Mouse (Mus musculus): ENCODE measurements around the gene Apoe. TPM values are rescaled to one million over a fixed set of nuclear protein-coding genes. Genes with fewer than 3 reads are reported as not detected.

Gene Apoe
- total and polyA plus RNA-seq, 3 experiments, result 8.1 to 28.6 (median 19.9) TPM

GRCm38 (mm10) chr7:19683771-19684201 is 15.2 kb downstream of the Apoe start:
- no peaks in the 10 kb centered on the region for H3K9me3 ChIP-seq (replicated peaks)
- ATAC-seq (ENCODE audit: extremely low read depth, insufficient number of reproducible peaks, low FRiP score, poor library complexity, severe bottlenecking), result no peak
- no peaks in the 10 kb centered on the region for H3K36me3 ChIP-seq (replicated peaks)
- peaks cover 19% of the 10 kb centered on the region for H3K4me1 ChIP-seq (ENCODE audit: insufficient read depth, low read depth, low read length)
- peaks cover 5% of the 10 kb centered on the region; the same call in 1 of the 2 replicates for H3K27me3 ChIP-seq (ENCODE audit: insufficient read depth, low read length)
- TF ChIP-seq CTCF (IDR thresholded peaks at IDR 0.05; ENCODE audit: low read depth, low read length) (no peak), TAL1 (conservative IDR thresholded peaks at IDR 0.05; ENCODE audit: low read depth, low read length) (no peak), GATA1 (IDR thresholded peaks at IDR 0.05; ENCODE audit: borderline replicate concordance, low read length) (no peak), POLR2AphosphoS5 (IDR thresholded peaks at IDR 0.05; ENCODE audit: insufficient replicate concordance, low read depth, low read length) (no peak), GATA2 (IDR thresholded peaks at IDR 0.05; ENCODE audit: borderline replicate concordance, low read depth, low read length) (no peak)
- no peak for DNase-seq (ENCODE audit: low spot score)
- no peak overlapping the region for H3K4me3 ChIP-seq (ENCODE audit: low read depth, low read length)

GRCm38 (mm10) chr7:19682979-19683378 is 16.0 kb downstream of the Apoe start:
- Histone ChIP-seq H3K36me3 (replicated peaks) (no peaks in the 10 kb centered on the region), H3K4me1 (ENCODE audit: insufficient read depth, low read depth, low read length) (peaks cover 19% of the 10 kb centered on the region), H3K4me3 (ENCODE audit: low read depth, low read length) (no peak overlapping the region), H3K27me3 (ENCODE audit: insufficient read depth, low read length) (peaks cover 10% of the 10 kb centered on the region; the same call in 1 of the 2 replicates), H3K9me3 (replicated peaks) (no peaks in the 10 kb centered on the region)
- no peak for DNase-seq (ENCODE audit: low spot score)
- no peak for ATAC-seq (ENCODE audit: extremely low read depth, insufficient number of reproducible peaks, low FRiP score, poor library complexity, severe bottlenecking)
- TF ChIP-seq GATA1 (IDR thresholded peaks at IDR 0.05; ENCODE audit: borderline replicate concordance, low read length) (no peak), TAL1 (conservative IDR thresholded peaks at IDR 0.05; ENCODE audit: low read depth, low read length) (no peak), GATA2 (IDR thresholded peaks at IDR 0.05; ENCODE audit: borderline replicate concordance, low read depth, low read length) (no peak)

- Histone ChIP-seq H3K36me3 (replicated peaks) (no peaks in the 10 kb centered on the region), H3K4me1 (ENCODE audit: insufficient read depth, low read depth, low read length) (peaks cover 17% of the 10 kb centered on the region), H3K4me3 (ENCODE audit: low read depth, low read length) (no peak within 1 kb of the TSS), H3K27me3 (ENCODE audit: insufficient read depth, low read length) (peaks cover 10% of the 10 kb centered on the region; the same call in 1 of the 2 replicates), H3K9me3 (replicated peaks) (no peaks in the 10 kb centered on the region)
- DNase-seq (ENCODE audit: low spot score) (no peak), ATAC-seq (ENCODE audit: extremely low read depth, insufficient number of reproducible peaks, low FRiP score, poor library complexity, severe bottlenecking) (no peak)
- TF ChIP-seq POLR2AphosphoS5 (IDR thresholded peaks at IDR 0.05; ENCODE audit: insufficient replicate concordance, low read depth, low read length) (no peak), CTCF (IDR thresholded peaks at IDR 0.05; ENCODE audit: low read depth, low read length) (no peak), GATA2 (IDR thresholded peaks at IDR 0.05; ENCODE audit: borderline replicate concordance, low read depth, low read length) (no peak), GATA1 (IDR thresholded peaks at IDR 0.05; ENCODE audit: borderline replicate concordance, low read length) (no peak), TAL1 (conservative IDR thresholded peaks at IDR 0.05; ENCODE audit: low read depth, low read length) (no peak)
These were observed 17.7 kb downstream of the Apoe start, which contains the start of the genes Gm44805 and Apoc4 for GRCm38 (mm10) chr7:19681202-19681694. Gm44805 (minus strand) TSS chr7:19681423. Apoc4 (minus strand) TSS chr7:19681479.

GRCm38 (mm10) chr7:19680702-19681101 is 18.3 kb downstream of the Apoe start:
- DNase-seq (ENCODE audit: low spot score) (no peak), ATAC-seq (ENCODE audit: extremely low read depth, insufficient number of reproducible peaks, low FRiP score, poor library complexity, severe bottlenecking) (no peak)
- peaks cover 20% of the 10 kb centered on the region for H3K4me1 ChIP-seq (ENCODE audit: insufficient read depth, low read depth, low read length)
- peaks cover 12% of the 10 kb centered on the region; the same call in 1 of the 2 replicates for H3K27me3 ChIP-seq (ENCODE audit: insufficient read depth, low read length)
- TF ChIP-seq TAL1 (conservative IDR thresholded peaks at IDR 0.05; ENCODE audit: low read depth, low read length) (no peak), GATA1 (IDR thresholded peaks at IDR 0.05; ENCODE audit: borderline replicate concordance, low read length) (no peak), GATA2 (IDR thresholded peaks at IDR 0.05; ENCODE audit: borderline replicate concordance, low read depth, low read length) (no peak), CTCF (IDR thresholded peaks at IDR 0.05; ENCODE audit: low read depth, low read length) (no peak), POLR2AphosphoS5 (IDR thresholded peaks at IDR 0.05; ENCODE audit: insufficient replicate concordance, low read depth, low read length) (no peak)
- H3K4me3 ChIP-seq (ENCODE audit: low read depth, low read length), result no peak overlapping the region
- no peaks in the 10 kb centered on the region for H3K36me3 ChIP-seq (replicated peaks)
- H3K9me3 ChIP-seq (replicated peaks), result no peaks in the 10 kb centered on the region

GRCm38 (mm10) chr7:19678901-19679300 is 20.1 kb downstream of the Apoe start:
- DNase-seq (ENCODE audit: low spot score) (no peak), ATAC-seq (ENCODE audit: extremely low read depth, insufficient number of reproducible peaks, low FRiP score, poor library complexity, severe bottlenecking) (no peak)
- H3K9me3 ChIP-seq (replicated peaks), result no peaks in the 10 kb centered on the region
- H3K36me3 ChIP-seq (replicated peaks), result no peaks in the 10 kb centered on the region
- H3K4me1 ChIP-seq (ENCODE audit: insufficient read depth, low read depth, low read length), result peaks cover 17% of the 10 kb centered on the region
- H3K4me3 ChIP-seq (ENCODE audit: low read depth, low read length), result no peak overlapping the region
- H3K27me3 ChIP-seq (ENCODE audit: insufficient read depth, low read length), result peaks cover 8% of the 10 kb centered on the region; the same call in 1 of the 2 replicates
- TF ChIP-seq POLR2AphosphoS5 (IDR thresholded peaks at IDR 0.05; ENCODE audit: insufficient replicate concordance, low read depth, low read length) (no peak), GATA2 (IDR thresholded peaks at IDR 0.05; ENCODE audit: borderline replicate concordance, low read depth, low read length) (no peak), GATA1 (IDR thresholded peaks at IDR 0.05; ENCODE audit: borderline replicate concordance, low read length) (no peak), CTCF (IDR thresholded peaks at IDR 0.05; ENCODE audit: low read depth, low read length) (no peak), TAL1 (conservative IDR thresholded peaks at IDR 0.05; ENCODE audit: low read depth, low read length) (no peak)

GRCm38 (mm10) chr7:19677872-19678271 is 21.1 kb downstream of the Apoe start, which contains the start of gene Apoc2:
Apoc2 (minus strand) TSS chr7:19677941.
- Histone ChIP-seq H3K27me3 (ENCODE audit: insufficient read depth, low read length) (peaks cover 8% of the 10 kb centered on the region; the same call in 1 of the 2 replicates), H3K4me3 (ENCODE audit: low read depth, low read length) (no peak within 1 kb of the TSS), H3K9me3 (replicated peaks) (no peaks in the 10 kb centered on the region), H3K4me1 (ENCODE audit: insufficient read depth, low read depth, low read length) (peaks cover 16% of the 10 kb centered on the region), H3K36me3 (replicated peaks) (no peaks in the 10 kb centered on the region)
- no peak for TF ChIP-seq TAL1 (conservative IDR thresholded peaks at IDR 0.05; ENCODE audit: low read depth, low read length)
- no peak for TF ChIP-seq POLR2AphosphoS5 (IDR thresholded peaks at IDR 0.05; ENCODE audit: insufficient replicate concordance, low read depth, low read length)
- TF ChIP-seq GATA2 (IDR thresholded peaks at IDR 0.05; ENCODE audit: borderline replicate concordance, low read depth, low read length), result no peak
- no peak for TF ChIP-seq CTCF (IDR thresholded peaks at IDR 0.05; ENCODE audit: low read depth, low read length)
- TF ChIP-seq GATA1 (IDR thresholded peaks at IDR 0.05; ENCODE audit: borderline replicate concordance, low read length), result no peak
- ATAC-seq (ENCODE audit: extremely low read depth, insufficient number of reproducible peaks, low FRiP score, poor library complexity, severe bottlenecking) (no peak), DNase-seq (ENCODE audit: low spot score) (no peak)
